Mouse (Mus musculus): ENCODE measurements at regions not wholly inside any gene's neighbourhood (a gene's known extent, or its start where the extent isn't known, plus 50 kb on each side); places are given as distances from the start of the nearest gene placed in this dataset.

GRCm38 (mm10) chr9:43982359-43982889 is 60.8 kb upstream of the Thy1 start:
- no peak for ATAC-seq (replicated peaks; ENCODE audit: extremely low read depth, insufficient read depth, low FRiP score)
- Histone ChIP-seq H3K4me3 (ENCODE audit: low read length) (no peak overlapping the region), H3K4me2 (ENCODE audit: low read depth, low read length) (no peak overlapping the region), H3K36me3 (ENCODE audit: control insufficient read depth, insufficient read depth) (no peaks in the 10 kb centered on the region), H3K27me3 (ENCODE audit: control insufficient read depth, insufficient read depth, low read length) (no peaks in the 10 kb centered on the region), H3K4me1 (ENCODE audit: control insufficient read depth, insufficient read depth, low read length) (peaks cover 3% of the 10 kb centered on the region; the same call in 1 of the 2 replicates), H3K27ac (ENCODE audit: low read length) (no peak overlapping the region), H3K9me3 (replicated peaks; ENCODE audit: control insufficient read depth, low read length) (no peaks in the 10 kb centered on the region), H3K9ac (ENCODE audit: low read length) (no peak overlapping the region)
- WGBS, result 57% methylated on average over 5 of the region's 5 CpGs

DNA sequence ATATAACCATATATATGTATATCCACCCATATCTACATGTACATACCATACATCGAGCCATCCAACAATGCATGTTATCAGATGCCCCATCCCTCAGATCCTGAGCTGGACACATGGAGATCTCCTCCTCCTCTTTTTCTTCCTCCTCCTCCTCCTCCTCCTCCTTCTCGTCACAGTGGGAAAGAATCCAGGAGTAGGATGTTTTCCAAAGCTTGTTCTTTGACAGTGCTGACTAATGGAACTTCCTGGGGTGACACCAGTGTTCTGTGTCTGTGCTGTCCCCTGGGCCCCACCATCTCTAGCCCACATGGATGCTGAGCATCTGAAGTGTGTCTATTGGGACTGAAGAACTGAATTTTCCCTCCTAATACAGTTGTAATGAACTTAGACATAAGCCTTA is 60.0 kb upstream of the Thy1 start:
- Histone ChIP-seq H3K9ac (ENCODE audit: low read length) (no peak overlapping the region), H3K9me3 (replicated peaks; ENCODE audit: control insufficient read depth, low read length) (no peaks in the 10 kb centered on the region), H3K27me3 (ENCODE audit: control insufficient read depth, insufficient read depth, low read length) (no peaks in the 10 kb centered on the region), H3K4me2 (ENCODE audit: low read depth, low read length) (no peak overlapping the region), H3K36me3 (ENCODE audit: control insufficient read depth, insufficient read depth) (no peaks in the 10 kb centered on the region), H3K4me3 (ENCODE audit: low read length) (no peak overlapping the region), H3K27ac (ENCODE audit: low read length) (no peak overlapping the region), H3K4me1 (ENCODE audit: control insufficient read depth, insufficient read depth, low read length) (peaks cover 3% of the 10 kb centered on the region; the same call in 1 of the 2 replicates)
- ATAC-seq (replicated peaks; ENCODE audit: extremely low read depth, insufficient read depth, low FRiP score), result no peak
- 55% methylated on average over 2 of the region's 2 CpGs for WGBS

GRCm38 (mm10) chr9:43984181-43985062 is 58.8 kb upstream of the Thy1 start:
- ATAC-seq (replicated peaks; ENCODE audit: extremely low read depth, insufficient read depth, low FRiP score), result peak; percentile 59
- H3K4me1 ChIP-seq (ENCODE audit: control insufficient read depth, insufficient read depth, low read length), result peaks cover 4% of the 10 kb centered on the region; the same call in 1 of the 2 replicates
- no peak overlapping the region for H3K4me2 ChIP-seq (ENCODE audit: low read depth, low read length)
- H3K4me3 ChIP-seq (ENCODE audit: low read length), result no peak overlapping the region
- H3K27me3 ChIP-seq (ENCODE audit: control insufficient read depth, insufficient read depth, low read length), result no peaks in the 10 kb centered on the region
- WGBS, result 29% methylated on average over 8 of the region's 8 CpGs
- H3K27ac ChIP-seq (ENCODE audit: low read length), result no peak overlapping the region
- H3K9me3 ChIP-seq (replicated peaks; ENCODE audit: control insufficient read depth, low read length), result no peaks in the 10 kb centered on the region
- H3K9ac ChIP-seq (ENCODE audit: low read length), result no peak overlapping the region
- no peaks in the 10 kb centered on the region for H3K36me3 ChIP-seq (ENCODE audit: control insufficient read depth, insufficient read depth)

DNA sequence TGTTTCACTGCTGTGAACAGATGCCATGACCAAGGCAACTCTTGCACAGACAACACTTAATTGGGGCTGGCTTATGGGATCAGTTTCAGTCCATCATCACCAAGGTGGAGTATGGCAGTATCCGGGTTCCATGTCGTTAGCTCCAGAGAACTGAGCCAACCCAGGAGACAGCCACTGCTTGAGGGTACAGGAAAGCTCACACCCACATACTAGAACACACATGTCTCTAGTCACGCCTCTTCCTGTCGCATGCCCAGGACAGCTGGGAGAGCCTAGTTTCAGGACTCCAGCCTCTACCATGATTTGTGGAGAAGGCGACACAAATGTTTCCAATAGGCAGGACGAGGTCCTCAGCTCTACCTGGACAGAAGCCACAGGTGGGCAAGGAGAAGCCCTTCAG is 55.2 kb upstream of the Thy1 start:
- no peaks in the 10 kb centered on the region for H3K36me3 ChIP-seq (ENCODE audit: control insufficient read depth, insufficient read depth)
- no peaks in the 10 kb centered on the region for H3K27me3 ChIP-seq (ENCODE audit: control insufficient read depth, insufficient read depth, low read length)
- H3K9me3 ChIP-seq (replicated peaks; ENCODE audit: control insufficient read depth, low read length), result no peaks in the 10 kb centered on the region
- WGBS, result 85% methylated on average over 6 of the region's 6 CpGs
- H3K4me3 ChIP-seq (ENCODE audit: low read length), result no peak overlapping the region
- H3K27ac ChIP-seq (ENCODE audit: low read length), result no peak overlapping the region
- peaks cover 7% of the 10 kb centered on the region for H3K4me1 ChIP-seq (ENCODE audit: control insufficient read depth, insufficient read depth, low read length)
- H3K9ac ChIP-seq (ENCODE audit: low read length), result no peak overlapping the region
- ATAC-seq (replicated peaks; ENCODE audit: extremely low read depth, insufficient read depth, low FRiP score), result no peak
- no peak overlapping the region for H3K4me2 ChIP-seq (ENCODE audit: low read depth, low read length)

DNA sequence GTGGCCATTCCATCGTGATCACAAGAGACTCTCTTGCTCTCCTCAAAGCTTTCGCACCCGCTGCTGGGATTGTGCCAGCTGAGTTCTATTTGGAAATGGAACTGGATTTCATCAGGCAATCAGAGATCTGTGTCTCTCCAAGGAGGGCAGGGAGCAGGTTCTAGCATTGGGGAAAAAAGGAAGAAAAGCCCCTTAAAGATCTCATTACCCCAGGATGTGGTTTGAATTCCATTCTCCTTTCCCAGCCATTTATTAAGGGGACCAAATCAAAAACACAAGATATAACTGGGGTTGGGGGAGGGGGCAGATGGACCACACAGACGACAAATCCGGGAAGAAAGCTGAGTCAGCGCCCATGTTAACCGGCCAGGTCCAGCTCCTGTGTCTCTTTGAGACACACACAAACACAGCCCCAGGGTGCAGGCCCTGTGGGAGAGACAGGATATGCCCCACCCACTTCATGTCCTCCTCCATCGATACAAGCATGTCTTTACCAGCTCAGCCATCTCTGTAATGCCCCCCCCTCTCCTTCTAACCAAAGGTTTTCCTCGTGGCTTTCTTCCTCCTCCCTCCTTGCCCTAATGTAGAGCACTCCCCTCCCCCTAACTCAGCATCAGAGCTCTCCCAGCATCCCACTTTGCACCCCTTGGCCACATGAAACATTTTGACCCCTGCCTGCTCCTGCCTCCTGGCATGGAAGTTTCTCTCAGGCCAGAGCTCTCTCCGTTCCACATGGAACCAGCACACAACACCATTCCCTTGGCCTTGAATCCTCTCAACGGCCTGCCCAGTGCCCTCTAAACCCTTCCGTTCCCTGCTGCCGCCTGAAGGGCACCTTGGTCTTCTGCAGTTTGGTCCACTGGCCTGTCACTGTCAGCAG is 54.0 kb upstream of the Thy1 start:
- H3K4me2 ChIP-seq (ENCODE audit: low read depth, low read length), result no peak overlapping the region
- H3K36me3 ChIP-seq (ENCODE audit: control insufficient read depth, insufficient read depth), result no peaks in the 10 kb centered on the region
- H3K27ac ChIP-seq (ENCODE audit: low read length), result no peak overlapping the region
- no peak overlapping the region for H3K4me3 ChIP-seq (ENCODE audit: low read length)
- no peak; the same call in 1 of the 2 replicates for ATAC-seq (replicated peaks; ENCODE audit: extremely low read depth, insufficient read depth, low FRiP score)
- 41% methylated on average over 13 of the region's 13 CpGs for WGBS
- peaks cover 17% of the 10 kb centered on the region for H3K4me1 ChIP-seq (ENCODE audit: control insufficient read depth, insufficient read depth, low read length)
- no peaks in the 10 kb centered on the region for H3K27me3 ChIP-seq (ENCODE audit: control insufficient read depth, insufficient read depth, low read length)
- no peak overlapping the region for H3K9ac ChIP-seq (ENCODE audit: low read length)
- H3K9me3 ChIP-seq (replicated peaks; ENCODE audit: control insufficient read depth, low read length), result no peaks in the 10 kb centered on the region

DNA sequence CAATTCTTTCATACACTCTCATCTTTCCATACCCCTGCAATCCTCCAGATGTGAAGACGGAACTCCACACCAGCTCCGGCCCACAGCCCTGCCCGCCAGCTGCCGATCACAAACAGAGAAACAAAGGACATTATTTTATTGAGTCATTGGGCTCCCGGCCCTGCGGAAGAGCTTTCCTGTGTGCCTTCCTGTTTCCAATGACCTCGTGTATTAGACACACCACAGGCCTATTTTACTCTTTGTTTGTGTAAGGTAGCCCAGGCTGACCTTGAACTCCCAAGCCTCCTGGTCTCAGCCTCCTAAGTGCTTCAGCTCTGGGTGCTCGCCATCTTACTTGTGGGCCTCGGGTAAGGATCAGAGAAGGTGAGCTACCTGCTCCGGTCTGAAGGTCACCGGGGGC is 53.1 kb upstream of the Thy1 start:
- H3K27me3 ChIP-seq (ENCODE audit: control insufficient read depth, insufficient read depth, low read length), result no peaks in the 10 kb centered on the region
- peaks cover 14% of the 10 kb centered on the region; the same call in 1 of the 2 replicates for H3K4me1 ChIP-seq (ENCODE audit: control insufficient read depth, insufficient read depth, low read length)
- WGBS, result 72% methylated on average over 11 of the region's 11 CpGs
- H3K4me3 ChIP-seq (ENCODE audit: low read length), result no peak overlapping the region
- no peak overlapping the region for H3K4me2 ChIP-seq (ENCODE audit: low read depth, low read length)
- no peak for ATAC-seq (replicated peaks; ENCODE audit: extremely low read depth, insufficient read depth, low FRiP score)
- H3K36me3 ChIP-seq (ENCODE audit: control insufficient read depth, insufficient read depth), result no peaks in the 10 kb centered on the region
- H3K9ac ChIP-seq (ENCODE audit: low read length), result no peak overlapping the region
- no peaks in the 10 kb centered on the region for H3K9me3 ChIP-seq (replicated peaks; ENCODE audit: control insufficient read depth, low read length)
- no peak overlapping the region for H3K27ac ChIP-seq (ENCODE audit: low read length)

DNA sequence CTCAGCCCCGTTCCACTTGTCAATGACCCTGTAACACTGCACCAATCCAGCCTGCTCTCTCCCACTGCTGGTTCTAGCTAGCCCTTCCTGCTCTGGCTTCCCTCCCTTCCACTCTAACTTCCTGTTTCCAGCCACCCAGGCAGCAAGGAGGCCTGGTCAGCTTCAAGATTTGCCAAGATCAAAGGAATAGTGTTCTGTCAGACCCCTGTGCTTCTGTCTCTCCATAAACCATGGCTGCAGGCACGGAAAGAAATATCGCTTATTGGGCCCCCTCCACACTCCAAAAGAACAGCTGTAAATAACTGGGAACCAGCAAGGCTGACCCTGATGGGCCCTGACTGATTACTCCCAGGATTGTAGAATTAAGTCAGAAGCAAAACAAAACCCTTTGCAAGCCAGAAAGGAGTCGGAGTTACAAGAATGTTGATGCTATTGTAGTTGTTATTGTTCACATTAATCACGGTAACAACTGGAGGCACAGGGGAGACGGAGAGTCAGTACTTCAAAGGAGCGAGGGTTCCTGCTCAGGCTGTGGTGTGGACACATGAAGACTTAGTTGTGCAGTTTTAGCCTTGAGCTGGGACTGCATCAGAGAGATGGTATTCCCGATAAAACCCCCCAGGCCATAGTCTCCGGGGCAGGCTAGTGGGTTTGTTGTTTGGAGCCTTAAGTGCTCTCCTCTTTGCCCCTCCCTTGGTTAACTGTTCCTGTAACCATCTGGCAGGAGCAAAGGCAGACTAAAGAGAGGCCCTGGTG is 49.8 kb upstream of the Thy1 start:
- no peak overlapping the region for H3K9ac ChIP-seq (ENCODE audit: low read length)
- 25% methylated on average over 9 of the region's 9 CpGs for WGBS
- no peak for ATAC-seq (replicated peaks; ENCODE audit: extremely low read depth, insufficient read depth, low FRiP score)
- 0 out of 2 replicates have a peak overlapping the region, but pooled peaks have one; percentile 13 for H3K27ac ChIP-seq (ENCODE audit: low read length)
- no peaks in the 10 kb centered on the region for H3K27me3 ChIP-seq (ENCODE audit: control insufficient read depth, insufficient read depth, low read length)
- no peak overlapping the region for H3K4me2 ChIP-seq (ENCODE audit: low read depth, low read length)
- H3K9me3 ChIP-seq (replicated peaks; ENCODE audit: control insufficient read depth, low read length), result no peaks in the 10 kb centered on the region
- no peaks in the 10 kb centered on the region for H3K36me3 ChIP-seq (ENCODE audit: control insufficient read depth, insufficient read depth)
- H3K4me1 ChIP-seq (ENCODE audit: control insufficient read depth, insufficient read depth, low read length), result peaks cover 14% of the 10 kb centered on the region; the same call in 1 of the 2 replicates
- H3K4me3 ChIP-seq (ENCODE audit: low read length), result no peak overlapping the region
